Comparison of ENCODE assay signal across 25 mouse cellular contexts in the genomic region with DNA sequence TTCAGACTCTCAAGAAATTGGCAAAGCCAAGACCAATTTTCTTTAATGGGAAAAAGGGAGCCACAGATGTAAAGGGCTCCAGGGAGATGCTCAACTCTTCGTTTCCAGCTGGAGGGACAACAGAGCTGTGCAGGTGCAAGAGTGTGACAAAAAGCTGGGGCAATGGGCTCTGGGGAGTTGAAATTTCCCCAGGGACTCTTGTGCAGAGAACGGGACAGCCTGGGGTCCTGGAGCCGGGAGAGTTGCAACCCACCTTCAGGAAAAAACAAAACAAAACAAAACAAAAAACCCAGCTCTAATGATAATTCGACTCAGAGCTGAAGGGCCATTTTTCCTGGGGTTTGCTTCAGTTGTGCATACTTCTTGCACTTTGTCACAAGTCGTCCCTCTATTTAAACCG. TPM values are rescaled to one million over a fixed set of nuclear protein-coding genes. Genes with fewer than 3 reads are reported as not detected.
"Had no signal": no experiment of that assay in that cellular context is flagged by ENCODE, and none has a peak within 500 bp of the region (broad histone marks: within the 10 kb centered on the region; RNA-seq: fewer than 3 reads in every experiment).

No protein-coding gene starts in this region.

- H3K9ac ChIP-seq: heart, embryonic 13.5 days; heart, embryonic 15.5 days; hindbrain, embryonic 13.5 days; hindbrain, embryonic 15.5 days; kidney, embryonic 15.5 days; liver, embryonic 13.5 days had no signal

- H3K4me3 ChIP-seq: heart, adult 2 months; heart, embryonic 13.5 days; heart, embryonic 15.5 days; hindbrain, embryonic 13.5 days; hindbrain, embryonic 15.5 days; kidney, embryonic 15.5 days; layer of hippocampus, adult 2 months; left cerebral cortex, adult 2 months; liver, embryonic 13.5 days had no signal

- H3K4me2 ChIP-seq: heart, embryonic 11.5 days; heart, embryonic 13.5 days; heart, embryonic 15.5 days; hindbrain, embryonic 13.5 days; hindbrain, embryonic 15.5 days; kidney, embryonic 15.5 days; liver, embryonic 11.5 days; liver, embryonic 13.5 days had no signal

- DNase-seq: gastrocnemius, postnatal 14 days; gastrocnemius, postnatal 36 days; heart, adult 2 months; heart, postnatal 14 days; heart, postnatal 36 days; kidney, adult 11 months; kidney, adult 2 months; kidney, adult 9 months; kidney, postnatal 14 days; kidney, postnatal 4 days; liver; liver, embryonic 13.5 days had no signal

- H3K36me3 ChIP-seq: heart, embryonic 13.5 days; heart, embryonic 15.5 days; hindbrain, embryonic 13.5 days; hindbrain, embryonic 15.5 days; kidney, embryonic 15.5 days; liver, embryonic 13.5 days had no signal

- H3K9me3 ChIP-seq: heart, embryonic 13.5 days; heart, embryonic 15.5 days; hindbrain, embryonic 13.5 days; hindbrain, embryonic 15.5 days; kidney, embryonic 15.5 days; liver, embryonic 13.5 days had no signal

- H3K27me3 ChIP-seq: heart, embryonic 13.5 days; heart, embryonic 15.5 days; hindbrain, embryonic 13.5 days; hindbrain, embryonic 15.5 days; kidney, embryonic 15.5 days; liver, embryonic 13.5 days had no signal

- ATAC-seq: hindbrain, postnatal 0 days; intestine, embryonic 16.5 days had no signal

- H3K27ac ChIP-seq: heart, embryonic 13.5 days; heart, embryonic 15.5 days; hindbrain, embryonic 13.5 days; hindbrain, embryonic 15.5 days; hindbrain, postnatal 0 days; kidney, postnatal 0 days; layer of hippocampus, adult 2 months; left cerebral cortex, adult 2 months; liver, embryonic 13.5 days had no signal

- H3K4me1 ChIP-seq: hindbrain, embryonic 15.5 days; liver, embryonic 13.5 days had no signal

RNA-seq across cellular contexts. Expression of a gene that starts 57.0 kb away (rescaled TPM):
- total RNA-seq: hematopoietic stem cell, adult 5-6 weeks had no signal
